Mouse (Mus musculus) frontal cortex, adult 2 months (tissue): ENCODE results near the gene Hus1. TPM values are rescaled to one million over a fixed set of nuclear protein-coding genes. Genes with fewer than 3 reads are reported as not detected.

ENCODE experiments used
- DNase-seq, 2 experiments: peaks; one replicate each; pipeline ENCODE4 v3.0.0; 2022; ENCODE audit warnings: low spot score in 1 of 2; ENCODE audit errors: extremely low spot score in 1 of 2
- polyA plus RNA-seq: library from polyadenylated mRNA; depleted of rRNA; stranded (reverse); fragments of >200 nt; gene quantifications from 2 replicates; pipeline ENCODE4 v1.2.3, GENCODE M21; 2012; rRNA removed

Gene Hus1
- polyA plus RNA-seq, 1 experiment: 12.0 TPM

- peak; percentile 19 to 84 for DNase-seq
Measured at GRCm38 (mm10) chr11:8983237-8983861, 27.6 kb downstream of the Hus1 start.

- DNase-seq: no peak
Measured at GRCm38 (mm10) chr11:8978154-8978553, 32.8 kb downstream of the Hus1 start.

DNA sequence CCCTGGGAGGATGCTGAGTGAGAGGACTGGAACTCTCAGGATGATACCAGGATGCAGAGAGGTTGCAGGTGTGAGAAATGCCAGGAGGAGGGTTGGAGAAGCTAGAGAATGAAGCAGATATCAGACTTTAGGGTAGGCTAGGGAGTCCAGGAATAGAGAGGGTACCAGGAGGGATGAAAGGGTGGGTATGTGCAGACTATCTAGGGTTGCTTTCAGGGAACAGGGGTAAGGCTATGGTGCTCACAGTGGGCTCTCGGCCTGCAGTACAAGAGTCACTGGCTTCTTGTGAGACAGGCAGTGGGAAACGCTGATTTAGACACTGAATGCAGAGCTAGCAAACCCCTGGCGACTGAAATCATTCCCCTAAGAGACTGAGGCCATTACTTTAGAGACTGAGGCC is 37.8 kb downstream of the Hus1 start, which contains the start of gene Pkd1l1:
Gene Pkd1l1 (minus strand): TSS at position 101 of the 400 bp plus-strand sequence.
- DNase-seq: no peak

- no peak for DNase-seq
Measured at GRCm38 (mm10) chr11:8972093-8972492, 38.9 kb downstream of the Hus1 start.

GRCm38 (mm10) chr11:8970509-8970908 is 40.5 kb downstream of the Hus1 start:
- no peak for DNase-seq

- no peak for DNase-seq
Measured at GRCm38 (mm10) chr11:8968094-8968493, 42.9 kb downstream of the Hus1 start.

GRCm38 (mm10) chr11:8958572-8958971 is 52.4 kb downstream of the Hus1 start:
- DNase-seq: peak; percentile 7 to 51

GRCm38 (mm10) chr11:8958108-8958507 is 52.9 kb downstream of the Hus1 start:
- DNase-seq: no peak

- DNase-seq: no peak
Measured at GRCm38 (mm10) chr11:8957023-8957422, 54.0 kb downstream of the Hus1 start.

DNA sequence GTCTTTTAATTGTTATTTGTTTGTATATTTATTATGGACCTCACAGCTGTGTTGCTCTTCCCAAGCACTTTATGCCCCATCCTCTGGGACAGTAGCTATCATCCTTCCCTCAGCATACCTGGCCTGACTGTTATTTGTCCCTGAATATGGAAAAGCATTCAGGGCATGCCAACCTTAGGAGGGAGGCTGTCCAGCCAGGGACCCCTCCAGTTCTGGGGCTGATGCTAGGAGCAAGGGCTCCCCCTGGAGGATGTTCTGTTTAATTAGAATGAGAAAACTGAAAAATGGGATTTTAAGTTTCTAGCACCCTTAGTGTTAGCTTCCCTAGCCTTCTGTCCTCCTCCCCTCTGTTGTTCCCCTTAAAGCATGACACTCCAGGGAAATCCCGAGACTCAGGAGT is 55.3 kb downstream of the Hus1 start:
- peak in 1 of 2 experiments; percentile 47 for DNase-seq

DNA sequence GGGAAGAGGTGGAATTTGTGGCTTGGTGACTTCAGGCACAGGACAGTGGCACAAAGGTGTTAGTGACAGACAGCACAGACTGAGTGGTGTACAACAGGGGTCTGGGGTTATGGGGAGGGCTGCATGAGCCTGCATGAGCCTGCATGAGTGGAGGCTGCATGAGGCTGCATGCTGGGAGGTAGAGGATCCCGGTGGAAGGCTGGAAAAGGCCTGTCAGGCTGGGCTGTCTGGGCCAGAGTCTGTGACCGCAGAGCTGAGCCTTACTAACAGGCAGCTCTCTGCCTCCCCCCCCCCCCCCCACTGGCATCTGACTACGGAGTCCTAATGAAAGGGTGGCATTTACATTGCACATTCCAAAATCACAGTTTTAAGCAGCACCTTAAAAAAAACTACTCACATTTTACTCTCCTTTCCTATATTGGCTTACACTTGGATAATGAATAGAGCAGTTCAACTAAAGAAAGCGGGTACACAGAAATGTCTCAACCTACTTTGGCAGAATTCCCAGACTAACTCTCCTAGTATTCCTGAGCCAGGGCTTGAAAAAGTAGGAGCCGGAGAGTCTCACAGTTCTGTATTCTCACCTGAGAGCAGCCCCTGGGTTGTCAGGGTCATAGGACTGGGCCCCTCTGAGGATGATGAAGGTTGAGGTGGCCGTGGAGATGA is 61.1 kb downstream of the Hus1 start:
- peak in 1 of 2 experiments; percentile 46 for DNase-seq

DNA sequence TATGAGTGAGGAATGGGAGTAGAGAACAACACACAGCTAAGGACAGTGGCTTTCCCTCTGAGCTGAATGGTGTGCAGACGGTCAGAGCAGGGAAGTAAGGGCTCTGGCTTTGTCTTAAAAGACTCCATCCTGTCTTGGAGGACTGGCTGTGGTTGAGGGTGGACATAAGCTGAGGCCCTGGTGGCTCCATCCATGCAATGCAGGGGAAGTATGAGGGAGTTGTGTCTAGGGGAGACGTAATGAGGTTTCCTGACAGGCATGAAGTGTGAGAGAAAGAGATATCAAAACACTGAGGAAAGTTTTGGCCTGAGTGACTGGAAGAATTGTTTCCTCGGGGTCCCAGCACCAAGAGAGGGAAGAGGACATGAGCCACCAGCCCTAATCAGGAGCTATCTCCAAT is 62.1 kb downstream of the Hus1 start:
- DNase-seq: no peak

- DNase-seq: no peak
Measured at GRCm38 (mm10) chr11:8944114-8944513, 66.9 kb downstream of the Hus1 start.

Other genes with a start within 250 kb of the Hus1 start
- gene Pkd1l1, start 37.9 kb downstream of the Hus1 start, polyA plus RNA-seq: 0.06 and 0.08 TPM in 2 replicates
- gene Gm11992, start 37.4 kb upstream of the Hus1 start, polyA plus RNA-seq: 1.0 and 1.1 TPM in 2 replicates
- 0.12 and 0.15 TPM in 2 replicates for gene Sun3, start 37.8 kb upstream of the Hus1 start, polyA plus RNA-seq
- 5.9 and 8.4 TPM in 2 replicates for gene Upp1, start 106.9 kb upstream of the Hus1 start, polyA plus RNA-seq
- gene Abca13, start 180.8 kb upstream of the Hus1 start, polyA plus RNA-seq: 0.02 and 0.04 TPM in 2 replicates